Mouse (Mus musculus) forebrain, embryonic 15.5 days (tissue): ENCODE measurements at regions not wholly inside any gene's neighbourhood (a gene's known extent, or its start where the extent isn't known, plus 50 kb on each side); places are given as distances from the start of the nearest gene placed in this dataset.

Source experiments
- ATAC-seq: fragments of 200-750 bp; cut with Nextera tagmentation; replicated peaks from 2 replicates; pipeline ENCODE4 v1.8.0; 2017; ENCODE audit warnings: mild to moderate bottlenecking, moderate TSS enrichment, moderate library complexity
- H3K27ac ChIP-seq: fragments of 300-500 bp; sonication (generic); replicated peaks from 2 replicates; pipeline ENCODE4 v1.5.1; 2015; ENCODE audit warnings: mild to moderate bottlenecking, inconsistent platforms
- H3K27me3 ChIP-seq: fragments of 300-500 bp; sonication (generic); 2 replicates; pipeline ENCODE4 v1.6.1; 2015; ENCODE audit warnings: inconsistent platforms
- H3K36me3 ChIP-seq: fragments of 300-500 bp; sonication (generic); 2 replicates; pipeline ENCODE4 v1.6.1; 2015; ENCODE audit warnings: mild to moderate bottlenecking, inconsistent platforms
- H3K4me1 ChIP-seq: fragments of 300-500 bp; sonication (generic); 2 replicates; pipeline ENCODE4 v1.6.1; 2015; ENCODE audit warnings: inconsistent platforms
- H3K4me2 ChIP-seq: fragments of 300-500 bp; sonication (generic); replicated peaks from 2 replicates; pipeline ENCODE4 v1.6.1; 2015; ENCODE audit warnings: mild to moderate bottlenecking, inconsistent platforms
- H3K4me3 ChIP-seq: fragments of 300-500 bp; sonication (generic); 2 replicates; pipeline ENCODE4 v1.5.1; 2015; ENCODE audit warnings: mild to moderate bottlenecking, inconsistent platforms
- H3K9ac ChIP-seq: fragments of 300-500 bp; sonication (generic); replicated peaks from 2 replicates; pipeline ENCODE4 v1.6.1; 2015; ENCODE audit warnings: mild to moderate bottlenecking, inconsistent platforms
- H3K9me3 ChIP-seq: fragments of 300-500 bp; sonication (generic); 2 replicates; pipeline ENCODE4 v1.6.1; 2016; ENCODE audit warnings: inconsistent platforms
- WGBS: fragments of 180-500 bp; shearing (Covaris S2); methylation state at CpG from one replicate; pipeline ENCODE4 v1.1.7; 2015; ENCODE audit warnings: mixed read lengths; 5-methylcytosine and 5-hydroxymethylcytosine counted together

- no peak overlapping the region for H3K27ac ChIP-seq
- H3K36me3 ChIP-seq: no peaks in the 10 kb centered on the region
- WGBS: 93% methylated on average over 4 of the region's 4 CpGs
- no peak overlapping the region for H3K9ac ChIP-seq
- ATAC-seq: no peak
- H3K4me2 ChIP-seq: no peak overlapping the region
- H3K27me3 ChIP-seq: no peaks in the 10 kb centered on the region
- H3K4me1 ChIP-seq: 0 out of 2 replicates have a peak, but pooled peaks cover 3% of the 10 kb centered on the region
- no peaks in the 10 kb centered on the region for H3K9me3 ChIP-seq
- no peak overlapping the region for H3K4me3 ChIP-seq
These were observed 58.2 kb upstream of the Ppp3ca start for GRCm38 (mm10) chr3:136611682-136612081.

- 84% methylated on average over 5 of the region's 5 CpGs for WGBS
- no peak for ATAC-seq
- H3K4me2 ChIP-seq: no peak overlapping the region
- H3K9me3 ChIP-seq: no peaks in the 10 kb centered on the region
- 0 out of 2 replicates have a peak, but pooled peaks cover 3% of the 10 kb centered on the region for H3K4me1 ChIP-seq
- H3K4me3 ChIP-seq: no peak overlapping the region
- H3K27me3 ChIP-seq: no peaks in the 10 kb centered on the region
- H3K27ac ChIP-seq: no peak overlapping the region
- H3K36me3 ChIP-seq: no peaks in the 10 kb centered on the region
- H3K9ac ChIP-seq: no peak overlapping the region
These were observed 59.4 kb upstream of the Ppp3ca start for GRCm38 (mm10) chr3:136610556-136610924.

GRCm38 (mm10) chr3:136609855-136610555 lies 59.9 kb upstream of the Ppp3ca start:
- no peak for ATAC-seq
- WGBS: 50% methylated on average over 6 of the region's 6 CpGs
- H3K4me3 ChIP-seq: no peak overlapping the region
- no peak overlapping the region for H3K9ac ChIP-seq
- no peaks in the 10 kb centered on the region for H3K27me3 ChIP-seq
- H3K36me3 ChIP-seq: no peaks in the 10 kb centered on the region
- no peaks in the 10 kb centered on the region for H3K9me3 ChIP-seq
- no peak overlapping the region for H3K27ac ChIP-seq
- H3K4me1 ChIP-seq: 0 out of 2 replicates have a peak, but pooled peaks cover 3% of the 10 kb centered on the region
- no peak overlapping the region for H3K4me2 ChIP-seq

DNA sequence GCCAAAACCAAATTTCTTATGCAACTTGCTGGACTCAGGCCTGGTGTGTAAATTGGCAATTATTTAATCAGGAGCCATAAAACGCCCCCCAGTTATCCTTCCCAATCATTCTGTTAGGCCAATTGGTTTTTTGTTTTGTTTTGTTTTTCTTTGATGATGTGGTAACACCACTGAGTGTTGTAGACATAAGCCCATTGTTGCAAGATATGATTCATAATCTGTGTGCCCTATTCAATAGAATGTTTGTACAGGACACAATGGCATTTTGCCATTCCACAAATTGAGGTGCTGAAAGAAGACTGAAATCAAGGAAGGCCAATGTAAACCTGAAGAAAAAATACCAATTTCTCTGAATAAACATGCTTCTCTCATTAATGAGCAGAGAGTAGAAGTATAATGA lies 68.2 kb upstream of the Ppp3ca start:
- no peak overlapping the region for H3K4me2 ChIP-seq

GRCm38 (mm10) chr3:136583937-136584336 lies 86.0 kb upstream of the Ppp3ca start:
- no peak for ATAC-seq
- no peaks in the 10 kb centered on the region for H3K36me3 ChIP-seq
- WGBS: 96% methylated on average over 1 of the region's 1 CpGs
- H3K4me2 ChIP-seq: no peak overlapping the region
- no peak overlapping the region for H3K9ac ChIP-seq
- H3K4me3 ChIP-seq: no peak overlapping the region
- H3K27me3 ChIP-seq: no peaks in the 10 kb centered on the region
- H3K27ac ChIP-seq: no peak overlapping the region
- no peaks in the 10 kb centered on the region for H3K4me1 ChIP-seq
- no peaks in the 10 kb centered on the region for H3K9me3 ChIP-seq

More for the DNA sequence above, 68.2 kb upstream of the Ppp3ca start:
- 78% methylated on average over 1 of the region's 1 CpGs for WGBS
- H3K9ac ChIP-seq: no peak overlapping the region
- H3K27ac ChIP-seq: no peak overlapping the region
- H3K9me3 ChIP-seq: no peaks in the 10 kb centered on the region
- no peaks in the 10 kb centered on the region for H3K4me1 ChIP-seq
- H3K27me3 ChIP-seq: no peaks in the 10 kb centered on the region
- H3K36me3 ChIP-seq: no peaks in the 10 kb centered on the region
- ATAC-seq: no peak
- H3K4me3 ChIP-seq: no peak overlapping the region

GRCm38 (mm10) chr3:136578016-136578415 lies 91.9 kb upstream of the Ppp3ca start:
- Histone ChIP-seq H3K4me3 (no peak overlapping the region), H3K27me3 (no peaks in the 10 kb centered on the region), H3K9me3 (no peaks in the 10 kb centered on the region), H3K27ac (no peak overlapping the region), H3K9ac (no peak overlapping the region), H3K4me2 (no peak overlapping the region), H3K36me3 (no peaks in the 10 kb centered on the region), H3K4me1 (no peaks in the 10 kb centered on the region)
- ATAC-seq: no peak
- 70% methylated on average over 3 of the region's 3 CpGs for WGBS

DNA sequence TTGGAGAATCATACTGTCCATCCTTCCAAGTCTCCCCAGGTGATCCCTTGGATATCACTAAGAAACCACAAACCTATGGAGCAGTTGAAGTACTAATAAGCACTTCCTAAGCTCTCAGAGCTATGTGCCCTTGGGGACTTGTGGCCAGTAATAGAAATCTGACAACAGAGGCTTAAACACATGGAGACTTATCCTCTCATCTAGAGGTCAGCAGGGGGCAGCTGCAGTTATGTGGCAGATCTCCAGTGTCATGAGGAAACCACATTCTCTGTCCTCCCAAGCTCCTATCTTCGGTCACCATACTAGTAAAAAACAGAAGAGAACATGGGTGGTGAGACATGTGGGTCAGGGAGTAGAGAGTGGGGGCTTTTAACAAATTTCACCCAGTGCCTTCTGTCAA lies 99.4 kb upstream of the Ppp3ca start:
- Histone ChIP-seq H3K9ac (no peak overlapping the region), H3K9me3 (no peaks in the 10 kb centered on the region), H3K4me1 (no peaks in the 10 kb centered on the region), H3K36me3 (no peaks in the 10 kb centered on the region), H3K4me2 (no peak overlapping the region), H3K27me3 (no peaks in the 10 kb centered on the region), H3K27ac (no peak overlapping the region), H3K4me3 (no peak overlapping the region)
- ATAC-seq: no peak
- 86% methylated on average over 1 of the region's 1 CpGs for WGBS

GRCm38 (mm10) chr3:136556488-136556887 lies 113.4 kb upstream of the Ppp3ca start:
- H3K4me3 ChIP-seq: no peak overlapping the region
- H3K27me3 ChIP-seq: no peaks in the 10 kb centered on the region
- no peaks in the 10 kb centered on the region for H3K4me1 ChIP-seq
- no peaks in the 10 kb centered on the region for H3K36me3 ChIP-seq
- no peaks in the 10 kb centered on the region for H3K9me3 ChIP-seq
- H3K4me2 ChIP-seq: no peak overlapping the region
- WGBS: 92% methylated on average over 2 of the region's 2 CpGs
- no peak overlapping the region for H3K27ac ChIP-seq
- no peak overlapping the region for H3K9ac ChIP-seq
- ATAC-seq: no peak

DNA sequence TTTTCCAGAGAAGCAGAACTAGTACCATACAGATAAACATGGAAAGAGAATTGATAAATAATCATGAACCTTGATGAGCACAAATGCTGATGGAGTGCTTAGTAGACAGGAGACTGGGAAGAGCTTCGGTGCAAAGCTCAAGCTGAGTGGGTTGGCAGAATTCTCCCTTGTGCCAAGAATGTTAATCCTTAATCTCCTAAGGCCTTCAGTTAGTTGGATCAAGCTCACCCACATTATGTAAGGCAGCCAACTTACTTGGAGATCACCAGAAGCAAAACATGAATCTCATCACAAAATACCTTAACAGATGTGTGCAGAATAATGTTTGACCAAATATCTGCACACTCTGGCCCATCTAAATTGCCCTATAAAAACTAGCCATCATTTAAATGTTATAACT lies 120.5 kb upstream of the Ppp3ca start:
- H3K4me1 ChIP-seq: no peaks in the 10 kb centered on the region
- ATAC-seq: no peak
- no peaks in the 10 kb centered on the region for H3K9me3 ChIP-seq
- no peak overlapping the region for H3K27ac ChIP-seq
- H3K27me3 ChIP-seq: no peaks in the 10 kb centered on the region
- no peak overlapping the region for H3K4me3 ChIP-seq
- H3K9ac ChIP-seq: no peak overlapping the region
- H3K36me3 ChIP-seq: no peaks in the 10 kb centered on the region
- H3K4me2 ChIP-seq: no peak overlapping the region
- WGBS: 38% methylated on average over 1 of the region's 1 CpGs

- no peak overlapping the region for H3K27ac ChIP-seq
- no peaks in the 10 kb centered on the region for H3K27me3 ChIP-seq
- no peak overlapping the region for H3K9ac ChIP-seq
- no peaks in the 10 kb centered on the region for H3K36me3 ChIP-seq
- no peak overlapping the region for H3K4me3 ChIP-seq
- 94% methylated on average over 1 of the region's 1 CpGs for WGBS
- no peak for ATAC-seq
- no peaks in the 10 kb centered on the region for H3K9me3 ChIP-seq
- H3K4me2 ChIP-seq: no peak overlapping the region
- no peaks in the 10 kb centered on the region for H3K4me1 ChIP-seq
These were observed 138.3 kb upstream of the Ppp3ca start for GRCm38 (mm10) chr3:136531604-136532003.

- no peak for ATAC-seq
These were observed 161.3 kb upstream of the Ppp3ca start for GRCm38 (mm10) chr3:136508575-136508974.

DNA sequence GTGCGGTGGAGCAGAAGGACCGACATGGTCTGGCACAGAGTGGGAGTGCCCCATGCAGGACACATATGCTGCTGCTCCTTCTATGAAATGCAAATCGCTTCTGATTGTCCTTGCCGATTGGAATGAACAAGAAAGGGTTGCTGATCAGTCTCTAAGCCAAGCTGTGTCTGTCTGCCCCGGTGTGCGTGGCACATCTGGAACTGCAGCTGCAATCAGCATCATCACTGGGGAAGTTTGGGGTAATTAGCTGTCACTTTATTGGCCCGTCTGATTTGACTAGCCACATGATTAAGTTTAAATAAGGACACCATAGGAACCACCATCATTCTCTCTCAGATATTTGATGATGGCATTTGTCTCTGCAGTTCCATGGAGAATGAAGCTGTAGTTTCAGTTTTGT lies 162.9 kb upstream of the Ppp3ca start:
- ATAC-seq: no peak
- no peak overlapping the region for H3K4me3 ChIP-seq
- no peaks in the 10 kb centered on the region for H3K4me1 ChIP-seq
- no peaks in the 10 kb centered on the region for H3K27me3 ChIP-seq
- H3K9ac ChIP-seq: no peak overlapping the region
- H3K4me2 ChIP-seq: no peak overlapping the region
- no peaks in the 10 kb centered on the region for H3K36me3 ChIP-seq
- H3K9me3 ChIP-seq: no peaks in the 10 kb centered on the region
- WGBS: 79% methylated on average over 7 of the region's 7 CpGs
- no peak overlapping the region for H3K27ac ChIP-seq

More at GRCm38 (mm10) chr3:136508575-136508974, 161.3 kb upstream of the Ppp3ca start:
- H3K9ac ChIP-seq: no peak overlapping the region
- H3K4me3 ChIP-seq: no peak overlapping the region
- H3K27ac ChIP-seq: no peak overlapping the region
- H3K9me3 ChIP-seq: no peaks in the 10 kb centered on the region
- no peak overlapping the region for H3K4me2 ChIP-seq
- H3K27me3 ChIP-seq: no peaks in the 10 kb centered on the region
- H3K4me1 ChIP-seq: no peaks in the 10 kb centered on the region
- 75% methylated on average over 2 of the region's 2 CpGs for WGBS
- H3K36me3 ChIP-seq: no peaks in the 10 kb centered on the region

DNA sequence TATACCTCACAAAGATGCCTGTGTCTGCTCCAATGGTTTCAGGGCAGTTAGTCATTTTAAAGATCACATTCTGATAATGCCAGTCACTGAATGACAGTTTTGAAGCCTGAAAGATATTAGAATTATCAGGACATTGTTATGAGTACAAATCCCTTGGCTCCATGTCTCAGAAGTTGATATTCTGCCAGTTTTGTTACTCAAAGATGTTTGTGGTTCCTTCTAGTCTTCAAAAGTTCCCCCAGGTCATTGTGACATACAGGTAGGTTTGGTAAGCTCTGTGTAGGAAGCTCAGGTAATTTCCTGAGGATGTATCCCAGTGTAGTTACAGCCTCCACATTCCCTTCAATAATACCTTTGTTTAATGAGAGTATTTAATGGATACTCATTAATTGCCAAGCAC lies 169.0 kb upstream of the Bank1 start:
- Histone ChIP-seq H3K9ac (no peak overlapping the region), H3K4me1 (no peaks in the 10 kb centered on the region), H3K9me3 (no peaks in the 10 kb centered on the region), H3K4me3 (no peak overlapping the region), H3K27me3 (no peaks in the 10 kb centered on the region), H3K36me3 (no peaks in the 10 kb centered on the region), H3K27ac (no peak overlapping the region), H3K4me2 (no peak overlapping the region)
- no peak for ATAC-seq
